Mouse (Mus musculus) brain, embryonic 14.5 days (tissue): ENCODE measurements at regions not wholly inside any gene's neighbourhood (a gene's known extent, or its start where the extent isn't known, plus 50 kb on each side); places are given as distances from the start of the nearest gene placed in this dataset.

Source experiments
- CTCF ChIP-seq: fragments of 200-500 bp; IDR thresholded peaks from 2 replicates; pipeline ENCODE4 v1.5.1; 2012; ENCODE audit warnings: inconsistent platforms, mild to moderate bottlenecking, moderate library complexity, borderline replicate concordance; ENCODE audit not compliant: insufficient read depth, insufficient read length; ENCODE audit errors: extremely low read depth
- POLR2A ChIP-seq: fragments of 200-500 bp; IDR thresholded peaks from 2 replicates; pipeline ENCODE4 v1.6.1; 2012; ENCODE audit warnings: mild to moderate bottlenecking, inconsistent platforms, borderline replicate concordance; ENCODE audit not compliant: poor library complexity, insufficient read depth, insufficient read length, severe bottlenecking; ENCODE audit errors: extremely low read depth

GRCm38 (mm10) chr2:94243053-94243916 lies 85.5 kb upstream of the Hsd17b12 start:
- peak; percentile 31; the same call in 1 of the 2 replicates for TF ChIP-seq CTCF
- TF ChIP-seq POLR2A, result no peak
